Mouse (Mus musculus): Measurements from ENCODE around the gene Fyb.

- TF ChIP-seq FLI1 (IDR thresholded peaks at IDR 0.05; ENCODE audit: low read length) (no peak), GATA1 (IDR thresholded peaks at IDR 0.05; ENCODE audit: borderline replicate concordance, low read length) (no peak)
Measured at GRCm38 (mm10) chr15:6533858-6534343, 11.2 kb downstream of the Fyb start.
